ENCODE assay signal across 9 mouse cellular contexts in genomic region chr1:171252415-171252814, GRCm38 (mm10). TPM values are rescaled to one million over a fixed set of nuclear protein-coding genes. Genes with fewer than 3 reads are reported as not detected.
DNase-seq lines count a peak whose midpoint lies in the region; ATAC-seq and TF ChIP-seq lines count a peak whose summit lies in the region.
"Had no signal": no experiment of that assay in that cellular context is flagged by ENCODE, and none has a peak within 500 bp of the region (broad histone marks: within the 10 kb centered on the region; RNA-seq: fewer than 3 reads in every experiment).

No protein-coding gene starts in this region.

- H3K9me3 ChIP-seq in heart, embryonic 13.5 days, result no peaks in the 10 kb centered on the region
- H3K9me3 ChIP-seq in forebrain, postnatal 0 days (ENCODE audit: low read length), result no peaks in the 10 kb centered on the region
- no peaks in the 10 kb centered on the region for H3K9me3 ChIP-seq in midbrain, embryonic 11.5 days (ENCODE audit: control insufficient read depth, low read length)

- ATAC-seq in heart, embryonic 13.5 days (ENCODE audit: extremely low read depth, insufficient number of reproducible peaks, low FRiP score, low TSS enrichment), result no peak
- ATAC-seq in forebrain, postnatal 0 days, result no peak
- no peak for ATAC-seq in midbrain, embryonic 11.5 days (ENCODE audit: low FRiP score)

- H3K4me1 ChIP-seq in heart, embryonic 13.5 days, result peaks cover 49% of the 10 kb centered on the region
- peaks cover 15% of the 10 kb centered on the region; the same call in 1 of the 2 replicates for H3K4me1 ChIP-seq in forebrain, postnatal 0 days (ENCODE audit: insufficient read depth)
- peaks cover 30% of the 10 kb centered on the region for H3K4me1 ChIP-seq in midbrain, embryonic 11.5 days (ENCODE audit: control insufficient read depth, insufficient read depth, low read length)

- DNase-seq in heart, postnatal 4 days, result no peak
- peak; percentile 55 for DNase-seq in R1 (ENCODE audit: low read depth, low spot score)
- no peak for DNase-seq in forebrain, postnatal 0 days
- no peak for DNase-seq in midbrain, embryonic 11.5 days (ENCODE audit: low spot score, missing footprints)
- no peak for DNase-seq in adrenal gland, adult 8-10 months
- DNase-seq in thymus, postnatal 25 days, result no peak
- no peak for DNase-seq in ovary, postnatal 10 days (ENCODE audit: low spot score)
- DNase-seq: adrenal gland, postnatal 25 days had no signal

- TF ChIP-seq CTCF in forebrain, postnatal 0 days (IDR thresholded peaks at IDR 0.05; ENCODE audit: low read depth), result no peak

- peak overlapping the region; percentile 59 for H3K4me2 ChIP-seq in heart, embryonic 13.5 days
- peak overlapping the region; percentile 53; the same call in 1 of the 2 replicates for H3K4me2 ChIP-seq in forebrain, postnatal 0 days (ENCODE audit: low read depth)
- peak overlapping the region; percentile 47 for H3K4me2 ChIP-seq in midbrain, embryonic 11.5 days

- 45% methylated on average over 17 of the region's 17 CpGs for WGBS in heart, embryonic 13.5 days
- 52% methylated on average over 17 of the region's 17 CpGs for WGBS in forebrain, postnatal 0 days
- WGBS in midbrain, embryonic 11.5 days, result 35% methylated on average over 17 of the region's 17 CpGs

- H3K9ac ChIP-seq in heart, embryonic 13.5 days, result peak overlapping the region; percentile 67
- no peak overlapping the region for H3K9ac ChIP-seq in forebrain, postnatal 0 days
- H3K9ac ChIP-seq in midbrain, embryonic 11.5 days (ENCODE audit: low read length), result peak overlapping the region; percentile 51; the same call in 1 of the 2 replicates

- H3K4me3 ChIP-seq in heart, embryonic 13.5 days, result peak overlapping the region; percentile 42; the same call in 1 of the 2 replicates
- no peak overlapping the region for H3K4me3 ChIP-seq in forebrain, postnatal 0 days (ENCODE audit: low read depth, low read length)
- H3K4me3 ChIP-seq in midbrain, embryonic 11.5 days (ENCODE audit: low read depth, low read length), result peak overlapping the region; percentile 18; the same call in 1 of the 2 replicates

- H3K27me3 ChIP-seq in heart, embryonic 13.5 days (replicated peaks), result peaks cover 10% of the 10 kb centered on the region; the same call in 1 of the 2 replicates
- H3K27me3 ChIP-seq in forebrain, postnatal 0 days (ENCODE audit: insufficient read depth, low read length), result no peaks in the 10 kb centered on the region
- no peaks in the 10 kb centered on the region for H3K27me3 ChIP-seq in midbrain, embryonic 11.5 days (ENCODE audit: control insufficient read depth, insufficient read depth, low read length)

- H3K27ac ChIP-seq in heart, embryonic 13.5 days (replicated peaks), result peak overlapping the region; percentile 72
- H3K27ac ChIP-seq in forebrain, postnatal 0 days (ENCODE audit: low read depth, low read length), result no peak overlapping the region
- H3K27ac ChIP-seq in midbrain, embryonic 11.5 days (ENCODE audit: low read depth, low read length), result no peak overlapping the region

- 0 out of 2 replicates have a peak, but pooled peaks cover 4% of the 10 kb centered on the region for H3K36me3 ChIP-seq in heart, embryonic 13.5 days
- no peaks in the 10 kb centered on the region for H3K36me3 ChIP-seq in forebrain, postnatal 0 days (ENCODE audit: insufficient read depth)
- H3K36me3 ChIP-seq in midbrain, embryonic 11.5 days (ENCODE audit: control insufficient read depth, insufficient read depth, low read length), result no peaks in the 10 kb centered on the region

RNA-seq across cellular contexts. Expression of gene Ndufs2, which starts 1.2 kb away (rescaled TPM):
- polyA plus RNA-seq in heart, embryonic 13.5 days (2015; fragmentation: Nextera tagmentation; extraction: Ambion mirVana), result 424 and 495 TPM in 2 replicates
- total RNA-seq in heart, postnatal 4 days (2021), result 100 to 1,000 TPM; 862 to 916 TPM
- total RNA-seq in forebrain, postnatal 0 days (2014; rRNA removed), result 203 and 270 TPM in 2 replicates
- polyA plus RNA-seq in forebrain, postnatal 0 days (2015; fragmentation: Nextera tagmentation; extraction: Ambion mirVana), result 219 and 243 TPM in 2 replicates
- polyA plus RNA-seq in midbrain, embryonic 11.5 days (2014; fragmentation: Nextera tagmentation; extraction: Ambion mirVana), result 232 and 274 TPM in 2 replicates
- total RNA-seq in adrenal gland, adult 8-10 months (2022), result 100 to 1,000 TPM; 609 to 713 (median 672) TPM

RNA-seq across cellular contexts. Expression of gene Adamts4, which starts 2.2 kb away (rescaled TPM):
- polyA plus RNA-seq in heart, embryonic 13.5 days (2015; fragmentation: Nextera tagmentation; extraction: Ambion mirVana), result 3.5 and 3.6 TPM in 2 replicates
- 1 to 10 TPM; 8.2 to 8.7 TPM for total RNA-seq in heart, postnatal 4 days (2021)
- total RNA-seq in forebrain, postnatal 0 days (2014; rRNA removed), result 4.5 and 5.9 TPM in 2 replicates
- polyA plus RNA-seq in forebrain, postnatal 0 days (2015; fragmentation: Nextera tagmentation; extraction: Ambion mirVana), result 2.6 and 5.6 TPM in 2 replicates
- 4.0 and 4.4 TPM in 2 replicates for polyA plus RNA-seq in midbrain, embryonic 11.5 days (2014; fragmentation: Nextera tagmentation; extraction: Ambion mirVana)
- total RNA-seq in adrenal gland, adult 8-10 months (2022), result under 1 TPM; 0.46 to 0.80 (median 0.60) TPM

RNA-seq across cellular contexts. Expression of gene B4galt3, which starts 17.7 kb away (rescaled TPM):
- 54.6 and 55.1 TPM in 2 replicates for polyA plus RNA-seq in heart, embryonic 13.5 days (2015; fragmentation: Nextera tagmentation; extraction: Ambion mirVana)
- total RNA-seq in heart, postnatal 4 days (2021), result 10 to 100 TPM; 26.7 to 29.9 TPM
- 75.1 and 99.3 TPM in 2 replicates for total RNA-seq in forebrain, postnatal 0 days (2014; rRNA removed)
- 104 and 115 TPM in 2 replicates for polyA plus RNA-seq in forebrain, postnatal 0 days (2015; fragmentation: Nextera tagmentation; extraction: Ambion mirVana)
- 49.5 and 58.4 TPM in 2 replicates for polyA plus RNA-seq in midbrain, embryonic 11.5 days (2014; fragmentation: Nextera tagmentation; extraction: Ambion mirVana)
- 10 to 100 TPM; 28.5 to 44.8 (median 43.0) TPM for total RNA-seq in adrenal gland, adult 8-10 months (2022)

RNA-seq across cellular contexts. Expression of gene Fcer1g, which starts 18.2 kb away (rescaled TPM):
- 29.5 and 33.1 TPM in 2 replicates for polyA plus RNA-seq in heart, embryonic 13.5 days (2015; fragmentation: Nextera tagmentation; extraction: Ambion mirVana)
- total RNA-seq in heart, postnatal 4 days (2021), result 10 to 100 TPM in 1 of 2 experiments, 1 to 10 TPM in 1; 8.7 to 10.1 TPM
- total RNA-seq in forebrain, postnatal 0 days (2014; rRNA removed), result 7.6 and 11.2 TPM in 2 replicates
- 33.2 and 37.9 TPM in 2 replicates for polyA plus RNA-seq in forebrain, postnatal 0 days (2015; fragmentation: Nextera tagmentation; extraction: Ambion mirVana)
- polyA plus RNA-seq in midbrain, embryonic 11.5 days (2014; fragmentation: Nextera tagmentation; extraction: Ambion mirVana), result 25.5 and 27.3 TPM in 2 replicates
- 10 to 100 TPM; 21.8 to 34.4 (median 28.3) TPM for total RNA-seq in adrenal gland, adult 8-10 months (2022)

RNA-seq across cellular contexts. Expression of gene Apoa2, which starts 27.6 kb away (rescaled TPM):
- 21.9 and 119 TPM in 2 replicates for polyA plus RNA-seq in heart, embryonic 13.5 days (2015; fragmentation: Nextera tagmentation; extraction: Ambion mirVana)
- total RNA-seq in heart, postnatal 4 days (2021), result 1 to 10 TPM; 1.7 to 1.8 TPM
- total RNA-seq in forebrain, postnatal 0 days (2014; rRNA removed), result 0.92 and 2.0 TPM in 2 replicates
- polyA plus RNA-seq in forebrain, postnatal 0 days (2015; fragmentation: Nextera tagmentation; extraction: Ambion mirVana), result 2.7 and 4.0 TPM in 2 replicates
- 2.1 and 3.7 TPM in 2 replicates for polyA plus RNA-seq in midbrain, embryonic 11.5 days (2014; fragmentation: Nextera tagmentation; extraction: Ambion mirVana)
- total RNA-seq in adrenal gland, adult 8-10 months (2022), result 1 to 10 TPM; 2.0 to 6.4 (median 4.3) TPM
